Mouse (Mus musculus): ENCODE measurements at regions not wholly inside any gene's neighbourhood (a gene's known extent, or its start where the extent isn't known, plus 50 kb on each side); places are given as distances from the start of the nearest gene placed in this dataset.
"Not testable (repeated sequence)": the region's sequence is repeated elsewhere in the genome, so short reads cannot be mapped to it uniquely, and the experiment has no call there.

GRCm38 (mm10) chr17:91733927-91734324 is 641.1 kb upstream of the Nrxn1 start:
- DNase-seq (ENCODE audit: low read depth, low spot score): peak; percentile 94

DNA sequence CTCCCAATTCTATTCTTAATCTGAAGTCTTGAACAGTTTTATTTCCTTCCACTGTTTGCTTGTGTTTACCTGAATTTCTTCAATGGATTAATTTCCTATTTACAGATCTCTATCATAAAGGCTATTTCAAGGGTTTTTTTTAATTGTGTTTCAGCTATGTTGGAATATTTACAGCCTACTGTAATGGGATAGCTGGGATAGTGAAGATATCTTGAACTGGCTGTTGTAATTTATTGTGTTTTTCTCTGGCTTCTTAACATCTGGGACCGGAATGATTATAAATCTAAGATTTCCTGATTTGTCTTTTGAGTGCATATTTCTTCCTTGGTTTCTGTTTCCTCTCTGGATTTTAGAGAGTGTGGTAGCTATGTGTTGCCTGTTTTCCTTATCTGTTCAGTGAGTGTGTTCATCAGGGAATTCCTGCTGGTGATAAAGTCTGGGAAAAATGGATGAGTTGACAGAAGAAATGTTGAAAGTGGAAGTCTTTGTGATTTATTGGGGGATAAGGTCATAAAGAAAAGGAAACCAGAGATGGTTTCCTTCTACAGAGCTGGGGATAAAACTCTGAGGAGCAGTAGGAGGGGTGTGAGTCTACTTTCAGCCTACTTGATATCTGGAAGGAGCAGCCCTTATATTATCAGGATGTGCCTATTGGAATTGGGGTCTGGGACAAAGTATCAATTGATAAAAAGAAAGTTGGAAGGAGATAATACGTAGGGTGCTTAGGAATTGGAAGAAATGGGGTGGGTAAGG is 640.5 kb upstream of the Nrxn1 start:
- no peak for DNase-seq (ENCODE audit: low read depth, low spot score)

GRCm38 (mm10) chr17:91710412-91710811 is 617.5 kb upstream of the Nrxn1 start:
- no peak for DNase-seq (ENCODE audit: low read depth, low spot score)

GRCm38 (mm10) chr17:91691063-91691462 is 598.2 kb upstream of the Nrxn1 start:
- no peak for DNase-seq (ENCODE audit: low read depth, low spot score)

DNA sequence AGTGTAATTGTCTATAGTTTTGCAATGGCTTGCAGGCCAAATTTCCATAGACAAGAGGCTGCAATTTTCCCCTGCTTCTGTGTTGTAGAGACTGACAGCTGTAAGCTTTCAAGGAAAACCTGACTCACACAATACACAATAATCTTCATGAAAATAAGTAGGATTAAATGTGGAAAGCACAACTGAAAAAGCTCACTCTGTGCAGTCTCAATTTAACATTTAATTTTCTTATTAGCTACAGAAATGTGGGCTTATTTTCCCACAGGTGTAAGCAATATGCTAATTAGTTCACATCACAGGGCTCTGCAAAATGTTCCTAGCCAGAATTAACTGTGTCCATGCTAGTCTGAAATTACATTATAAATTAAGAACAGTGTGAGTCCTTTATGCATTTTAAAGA is 564.6 kb upstream of the Nrxn1 start:
- peak; percentile 5 for DNase-seq (ENCODE audit: low read depth, low spot score)

DNA sequence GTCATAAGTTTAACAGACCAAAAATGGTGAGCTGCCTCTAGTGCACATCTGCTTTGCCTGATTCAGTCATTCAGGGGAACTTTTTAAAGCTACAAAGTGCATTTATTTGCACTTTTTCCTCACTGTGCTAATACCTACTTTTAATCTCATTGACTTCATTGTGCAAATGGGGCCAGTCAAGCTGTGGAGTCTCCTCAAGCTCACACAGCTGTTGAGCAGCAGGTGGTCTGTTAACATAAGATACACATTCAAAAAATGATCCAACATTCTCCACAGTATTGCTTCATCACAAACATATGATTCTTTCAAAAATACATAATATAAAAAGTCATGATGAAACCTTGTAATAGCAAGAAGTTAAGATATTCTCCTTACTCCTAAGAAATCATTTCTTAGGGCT is 564.2 kb upstream of the Nrxn1 start:
- peak; percentile 6 for DNase-seq (ENCODE audit: low read depth, low spot score)

DNA sequence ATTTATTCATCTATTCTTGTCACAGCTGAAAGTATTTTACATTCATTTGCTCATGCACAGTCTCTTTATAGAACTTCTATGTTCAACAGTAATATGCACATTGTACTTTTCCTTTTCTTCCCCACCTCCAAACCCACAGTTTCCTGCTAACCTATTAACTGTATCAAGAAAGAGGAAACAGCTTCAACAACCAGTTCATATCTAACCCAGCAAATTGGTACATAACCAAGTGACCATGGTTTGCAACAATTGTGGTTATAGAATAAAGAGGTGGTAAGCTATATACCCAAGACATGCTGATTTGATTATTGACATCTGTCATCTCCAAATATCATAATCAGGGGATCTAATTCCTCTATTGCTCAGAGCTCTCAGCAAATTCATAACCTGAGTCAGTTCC is 539.0 kb upstream of the Nrxn1 start:
- DNase-seq (ENCODE audit: low read depth, low spot score): no peak

- DNase-seq (ENCODE audit: low read depth, low spot score): not testable (repeated sequence)
These were observed 521.3 kb upstream of the Nrxn1 start for GRCm38 (mm10) chr17:91614175-91614574.

GRCm38 (mm10) chr17:91589120-91589519 is 496.2 kb upstream of the Nrxn1 start:
- no peak for DNase-seq (ENCODE audit: low read depth, low spot score)

GRCm38 (mm10) chr17:91551058-91551691 is 458.3 kb upstream of the Nrxn1 start:
- not testable (repeated sequence) for DNase-seq (ENCODE audit: low read depth, low spot score)

DNA sequence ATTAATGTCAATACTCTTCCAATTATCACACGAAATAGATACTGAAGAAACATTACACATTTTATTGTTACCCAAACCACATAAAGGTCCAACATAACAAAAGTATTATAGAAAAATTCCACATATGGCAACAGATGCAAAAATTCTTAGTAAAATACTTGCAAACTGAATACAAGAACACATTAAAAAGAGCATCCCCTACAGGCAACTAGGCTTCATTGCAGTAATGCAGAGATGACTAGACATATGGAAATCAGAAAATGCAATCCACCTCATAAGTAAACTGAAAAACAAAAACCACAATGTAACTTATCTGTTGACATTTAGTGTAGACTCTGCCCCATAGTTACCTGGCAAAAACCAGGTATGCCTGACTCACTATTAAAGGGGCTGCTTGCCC is 438.6 kb upstream of the Nrxn1 start:
- no peak for DNase-seq (ENCODE audit: low read depth, low spot score)

DNA sequence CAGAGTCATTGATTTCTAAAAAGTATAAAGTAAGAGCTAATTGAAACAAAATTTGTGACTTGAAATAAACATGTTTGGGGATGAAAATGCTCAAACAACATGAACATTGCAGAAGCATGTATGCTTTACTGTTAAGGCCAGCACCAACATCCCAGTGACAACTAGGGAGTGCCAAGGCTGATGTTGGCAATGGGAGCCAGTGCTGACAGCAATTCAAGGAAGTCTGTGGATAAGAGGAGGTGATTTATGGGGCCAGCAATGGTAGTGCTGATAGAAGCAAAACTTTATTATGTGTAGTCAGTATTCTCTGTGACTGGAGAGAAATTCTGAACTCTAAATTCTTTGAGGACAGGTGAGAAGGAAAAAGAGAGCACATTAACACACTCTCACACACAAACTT is 424.4 kb upstream of the Nrxn1 start:
- DNase-seq (ENCODE audit: low read depth, low spot score): no peak
